Mouse (Mus musculus) heart, postnatal 36 days (tissue): ENCODE data around the gene B4galnt4. TPM values are rescaled to one million over a fixed set of nuclear protein-coding genes. Genes with fewer than 3 reads are reported as not detected.

Experiments used
- DNase-seq, 2 experiments: peaks; one replicate each; pipeline ENCODE4 v3.0.0; 2021 to 2022
- intact Hi-C: fragments of 180-260 bp; cut with DNase I; formaldehyde crosslinking; loops from one replicate; pipeline ENCODE4 v1.15.1; 2025
- total RNA-seq, 2 experiments: library from RNA; stranded (reverse); gene quantifications; 2 replicates each; pipeline ENCODE4 v1.2.3; 2021

B4galnt4 gene
- total RNA-seq, 2 experiments from 2014 or later = not detected

DNA sequence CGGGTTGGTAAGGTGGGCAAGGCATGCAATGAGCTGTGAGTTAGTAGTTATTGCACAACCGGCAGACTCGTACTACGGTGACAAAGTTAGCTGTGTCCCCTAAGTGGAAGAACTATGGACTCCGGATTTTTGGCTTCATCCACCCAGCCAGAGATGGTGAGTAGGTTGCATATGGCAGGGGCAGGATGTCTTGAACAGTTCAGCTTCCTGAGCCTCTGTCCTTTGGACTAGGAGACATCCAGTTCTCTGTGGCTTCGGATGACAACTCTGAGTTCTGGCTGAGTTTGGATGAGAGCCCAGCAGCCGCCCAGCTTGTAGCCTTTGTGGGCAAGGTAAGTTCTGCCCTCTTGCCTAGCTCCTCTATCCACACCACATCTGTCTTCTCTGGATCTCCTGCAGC lies 3.7 kb downstream of the B4galnt4 start:
- DNase-seq = no peak

DNA sequence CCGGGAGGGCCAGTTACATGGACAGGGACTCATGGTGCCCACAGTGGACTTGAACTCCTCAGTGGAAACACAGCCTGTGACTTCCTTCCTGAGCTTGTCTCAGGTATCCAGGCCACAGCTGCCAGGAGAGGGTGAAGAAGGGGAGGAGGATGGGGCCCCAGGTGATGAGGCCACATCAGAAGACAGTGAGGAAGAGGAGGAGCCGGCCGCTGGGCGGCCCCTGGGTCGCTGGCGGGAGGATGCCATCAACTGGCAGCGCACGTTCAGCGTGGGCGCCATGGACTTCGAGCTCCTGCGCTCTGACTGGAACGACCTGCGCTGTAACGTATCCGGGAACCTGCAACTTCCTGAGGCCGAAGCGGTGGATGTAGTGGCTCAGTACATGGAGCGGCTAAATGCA lies 7.4 kb downstream of the B4galnt4 start:
- intact Hi-C loops = loop anchor here (2.0 kb wide), 1 partner anchor 18 kb away; no protein-coding TSS in a partner anchor
- DNase-seq = no peak

More for the DNA sequence above, 3.7 kb downstream of the B4galnt4 start:
- intact Hi-C loops = no loop called here

DNA sequence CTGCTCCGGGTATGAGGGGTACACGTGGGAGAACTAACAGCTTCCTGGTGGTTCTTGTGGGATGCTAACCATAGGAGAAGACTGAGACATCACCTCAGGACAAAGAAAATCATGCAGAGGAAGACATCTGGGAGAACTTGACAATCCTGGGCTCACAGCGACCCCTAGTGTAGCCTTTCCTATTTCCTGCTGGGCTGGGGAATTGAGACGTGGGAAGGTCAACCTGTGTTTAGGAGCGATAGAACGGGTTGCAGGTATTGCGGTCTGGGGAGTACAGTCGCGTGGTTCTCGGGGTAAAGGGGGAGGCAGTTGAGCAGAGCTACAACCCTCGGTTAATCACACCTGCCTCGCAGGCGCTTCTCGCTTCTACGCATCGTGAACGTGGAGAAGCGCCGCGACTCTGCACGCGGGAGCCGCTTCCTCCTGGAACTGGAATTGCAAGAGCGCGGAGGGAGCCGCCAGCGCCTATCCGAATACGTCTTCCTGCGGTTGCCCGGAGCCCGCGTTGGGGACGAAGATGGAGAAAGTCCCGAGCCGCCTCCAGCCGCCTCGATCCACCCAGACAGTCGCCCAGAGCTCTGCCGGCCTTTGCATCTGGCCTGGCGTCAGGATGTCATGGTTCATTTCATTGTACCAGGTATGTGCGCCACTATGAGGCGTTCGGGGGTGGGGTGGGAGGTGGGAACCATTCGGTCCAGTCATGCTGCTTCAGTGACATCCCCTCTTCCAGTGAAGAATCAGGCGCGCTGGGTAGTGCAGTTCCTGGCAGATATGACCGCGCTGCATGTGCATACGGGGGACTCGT lies 9.4 kb downstream of the B4galnt4 start:
- peak; percentile 76 to 81 for DNase-seq
- intact Hi-C loops = loop anchor here (1.0 to 5.0 kb wide), 3 partner anchors 107 to 225 kb away; partner anchors contain the start of gene Scgb1c1

DNA sequence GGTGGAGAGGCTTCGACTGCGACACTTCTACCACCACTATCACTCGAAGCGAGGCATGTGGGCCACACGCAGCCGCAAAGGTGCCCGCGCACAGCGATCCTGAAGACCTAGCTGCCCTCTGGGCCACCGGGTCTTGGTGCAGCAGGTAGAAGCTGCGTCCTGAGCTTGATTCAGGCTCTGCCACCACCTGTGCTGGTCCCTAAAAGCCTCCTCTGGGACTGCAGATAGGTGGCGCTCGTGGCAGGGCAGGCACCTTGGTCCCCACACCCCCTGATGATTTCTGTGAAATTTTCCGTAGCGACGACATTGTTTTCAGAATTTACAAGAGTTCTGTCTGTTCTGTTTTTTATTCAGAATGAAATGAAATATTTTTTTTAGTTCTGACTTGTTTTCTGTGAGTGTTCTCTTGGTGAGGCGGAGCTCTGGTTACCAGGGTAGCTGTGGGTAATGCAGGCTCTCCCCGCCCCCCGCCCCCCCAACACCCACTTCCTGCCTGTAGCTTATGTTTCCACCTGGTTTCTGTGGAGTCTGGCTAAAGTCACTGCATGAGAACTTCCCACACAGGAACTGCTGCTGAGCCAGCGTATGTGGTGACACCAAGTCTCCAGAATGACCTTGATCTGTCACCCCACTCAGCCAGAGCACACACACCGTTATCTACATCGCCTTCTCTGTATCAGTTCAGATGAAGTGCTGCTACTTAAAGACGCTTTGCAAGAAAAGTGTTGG lies 11.3 kb downstream of the B4galnt4 start:
- DNase-seq = peak in 1 of 2 experiments; percentile 32
- intact Hi-C loops = loop anchor here (5.0 kb wide), 1 partner anchor 105 kb away; no protein-coding TSS in a partner anchor

- intact Hi-C loops = loop anchor here (5.0 kb wide), 1 partner anchor 104 kb away; no protein-coding TSS in a partner anchor
- DNase-seq = no peak
Measured at GRCm38 (mm10) chr7:141073782-141074181, 12.9 kb downstream of the B4galnt4 start.

DNA sequence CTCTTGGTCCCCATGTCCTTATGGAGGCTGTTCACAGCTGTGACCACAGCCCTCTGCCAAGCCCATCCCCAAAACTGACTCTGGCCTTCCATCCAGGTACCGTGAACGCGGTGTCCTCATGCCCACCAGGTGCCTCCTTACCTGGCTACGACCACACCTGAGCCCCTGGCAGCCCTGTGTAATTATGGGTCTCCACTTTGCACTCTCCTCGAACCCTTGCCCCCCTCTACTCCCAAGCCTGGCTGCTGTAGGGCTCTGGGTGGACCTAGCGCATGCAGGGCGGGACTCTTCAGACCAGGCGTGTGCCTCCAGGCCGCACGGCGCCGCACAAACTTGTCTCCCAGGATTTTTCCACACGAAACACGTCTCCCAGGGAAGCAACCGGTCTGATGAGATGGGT lies 16.9 kb downstream of the B4galnt4 start, which contains the start of gene Pkp3:
TSS of gene Pkp3 (plus strand) at position 378 of the 400 bp plus-strand sequence.
- intact Hi-C loops = no loop called here
- DNase-seq = no peak

DNA sequence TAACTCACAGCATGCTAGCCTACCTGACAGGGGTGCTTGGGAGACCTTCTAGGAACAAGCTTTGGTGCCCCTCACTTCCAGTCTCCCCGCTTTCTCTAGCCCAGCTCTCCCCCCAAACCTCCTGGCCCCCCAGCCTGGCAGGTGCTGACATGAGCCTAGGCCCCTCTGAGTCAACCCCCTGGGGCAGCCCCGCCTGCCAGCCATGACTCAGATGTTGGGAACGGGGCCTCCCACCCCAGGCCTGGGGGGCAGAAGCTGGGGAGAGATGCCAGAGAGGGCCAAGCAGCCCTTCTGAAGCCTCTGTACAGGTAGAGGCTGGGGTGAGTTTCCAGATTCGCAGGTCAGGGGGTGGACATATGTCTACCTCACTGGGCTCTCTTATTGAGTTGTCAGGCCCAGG lies 18.0 kb downstream of the B4galnt4 start:
- intact Hi-C loops = no loop called here
- DNase-seq = no peak

DNA sequence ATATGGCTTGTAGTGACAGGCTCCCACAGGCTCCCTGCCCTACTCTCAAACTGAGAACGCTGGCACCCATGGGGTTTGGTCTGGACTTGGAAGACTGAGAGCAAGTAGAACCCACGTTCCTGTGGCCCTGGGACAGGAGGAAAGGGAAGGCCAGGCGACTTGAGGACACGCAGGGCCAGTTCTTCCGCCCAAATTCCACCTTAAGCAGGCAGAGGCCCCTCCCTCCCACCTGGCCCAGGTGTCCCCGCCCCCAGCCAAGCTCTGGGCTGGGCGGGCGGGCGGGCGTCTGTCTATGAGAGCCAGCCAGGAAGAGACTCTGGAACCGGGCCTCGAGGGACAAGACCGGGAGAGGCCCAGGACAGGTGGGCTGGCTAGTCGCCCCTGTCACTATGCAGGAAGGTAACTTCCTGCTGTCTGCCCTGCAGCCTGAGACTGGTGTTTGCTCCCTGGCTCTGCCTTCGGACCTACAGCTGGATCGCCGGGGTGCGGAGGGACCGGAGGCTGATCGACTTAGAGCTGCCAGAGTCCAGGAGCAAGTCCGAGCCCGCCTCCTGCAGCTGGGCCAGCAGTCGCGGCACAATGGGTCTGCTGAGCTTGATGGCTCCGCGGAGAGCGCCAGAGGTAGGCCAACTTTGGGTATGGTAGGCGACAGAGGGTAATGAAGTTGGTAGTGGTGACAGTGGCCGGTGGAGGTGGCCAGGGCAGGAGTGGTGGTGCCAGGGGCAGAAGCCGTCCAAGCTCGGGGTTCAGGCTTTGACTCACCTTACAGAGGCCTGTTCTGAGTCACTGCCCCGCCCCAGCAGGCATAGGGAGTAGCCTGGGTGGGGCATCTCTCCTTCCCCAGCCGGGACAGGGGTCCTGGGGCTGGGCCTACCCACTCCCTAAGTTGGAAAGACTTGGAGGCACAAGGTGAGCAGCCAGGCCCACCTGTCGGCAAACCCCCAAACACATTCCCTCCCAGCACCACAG lies 18.9 kb downstream of the B4galnt4 start:
- DNase-seq = no peak
- intact Hi-C loops = no loop called here

GRCm38 (mm10) chr7:141087894-141088293 lies 27.0 kb downstream of the B4galnt4 start:
- intact Hi-C loops = no loop called here
- no peak for DNase-seq

- DNase-seq = no peak
Measured at GRCm38 (mm10) chr7:141088473-141088872, 27.6 kb downstream of the B4galnt4 start.

GRCm38 (mm10) chr7:141090228-141090627 lies 29.3 kb downstream of the B4galnt4 start:
- intact Hi-C loops = loop anchor here (5.0 to 10.0 kb wide), 2 partner anchors 42 to 275 kb away; no protein-coding TSS in a partner anchor
- DNase-seq = no peak

More at GRCm38 (mm10) chr7:141088473-141088872, 27.6 kb downstream of the B4galnt4 start:
- intact Hi-C loops = no loop called here

DNA sequence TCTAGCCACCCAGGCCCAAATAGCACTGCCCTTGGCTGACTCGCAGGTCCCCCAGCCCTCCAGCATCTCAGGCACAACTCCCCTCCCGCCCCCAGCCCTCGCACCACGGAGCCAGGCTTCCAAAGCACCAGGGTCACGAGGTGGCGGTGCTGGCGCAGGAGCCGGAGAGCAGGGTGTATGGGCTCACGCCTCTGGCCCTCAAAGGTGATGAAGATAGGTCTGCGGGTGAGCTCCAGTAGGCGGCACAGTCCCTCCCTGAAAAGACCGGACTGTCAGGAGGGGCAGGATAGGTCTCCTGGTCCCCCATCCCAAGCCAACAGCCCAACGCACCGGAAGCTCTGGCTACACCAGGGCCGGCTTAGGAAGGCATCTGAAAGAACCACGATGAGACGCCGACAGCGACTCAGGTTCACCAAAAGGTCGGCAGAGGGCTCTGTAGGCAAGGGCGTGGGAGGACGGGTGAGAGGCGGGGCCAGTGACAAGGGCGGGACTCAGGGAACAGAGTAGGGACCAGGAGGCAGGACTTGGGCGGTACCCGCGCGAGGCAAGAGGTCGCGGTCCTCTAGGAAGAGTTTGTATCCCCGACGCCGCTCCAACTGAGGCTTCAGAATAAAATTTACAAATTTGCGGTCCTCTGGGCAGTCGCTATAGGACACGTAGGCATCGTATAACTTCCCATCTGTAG lies 31.3 kb downstream of the B4galnt4 start:
- intact Hi-C loops = loop anchor here (1.0 to 10.0 kb wide), 3 partner anchors 40 to 273 kb away; no protein-coding TSS in a partner anchor
- peak; percentile 77 to 84 for DNase-seq

- intact Hi-C loops = loop anchor here (5.0 to 10.0 kb wide), 2 partner anchors 38 to 271 kb away; no protein-coding TSS in a partner anchor
- no peak for DNase-seq
Measured at GRCm38 (mm10) chr7:141093950-141094349, 33.0 kb downstream of the B4galnt4 start.

- no peak for DNase-seq
- intact Hi-C loops = loop anchor here (5.0 to 10.0 kb wide), 2 partner anchors 38 to 270 kb away; no protein-coding TSS in a partner anchor
Measured at GRCm38 (mm10) chr7:141094487-141095205, 33.7 kb downstream of the B4galnt4 start.

DNA sequence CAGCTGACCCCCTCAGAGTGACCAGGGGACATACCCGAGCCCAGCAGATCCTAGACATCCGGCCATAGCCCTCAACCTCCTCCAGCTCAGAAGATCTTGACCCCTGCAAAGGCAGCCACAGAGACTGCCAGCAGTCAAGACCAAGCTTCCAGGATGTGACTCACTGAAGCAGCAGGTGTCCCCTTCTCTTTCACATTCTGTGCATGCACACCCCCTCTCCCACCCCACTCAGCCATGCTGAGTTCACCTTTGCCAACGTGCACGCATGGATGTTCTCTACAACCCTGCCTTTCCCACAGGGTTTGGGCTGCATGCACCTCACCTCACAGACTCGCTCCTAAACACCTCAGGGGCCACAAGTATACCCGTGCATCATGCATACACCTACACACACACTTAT lies 35.1 kb downstream of the B4galnt4 start:
- DNase-seq = no peak
- intact Hi-C loops = loop anchor here (10.0 kb wide), 1 partner anchor 269 kb away; no protein-coding TSS in a partner anchor

GRCm38 (mm10) chr7:141096649-141097056 lies 35.7 kb downstream of the B4galnt4 start:
- DNase-seq = peak; percentile 63 to 68
- intact Hi-C loops = loop anchor here (10.0 kb wide), 1 partner anchor 268 kb away; no protein-coding TSS in a partner anchor

DNA sequence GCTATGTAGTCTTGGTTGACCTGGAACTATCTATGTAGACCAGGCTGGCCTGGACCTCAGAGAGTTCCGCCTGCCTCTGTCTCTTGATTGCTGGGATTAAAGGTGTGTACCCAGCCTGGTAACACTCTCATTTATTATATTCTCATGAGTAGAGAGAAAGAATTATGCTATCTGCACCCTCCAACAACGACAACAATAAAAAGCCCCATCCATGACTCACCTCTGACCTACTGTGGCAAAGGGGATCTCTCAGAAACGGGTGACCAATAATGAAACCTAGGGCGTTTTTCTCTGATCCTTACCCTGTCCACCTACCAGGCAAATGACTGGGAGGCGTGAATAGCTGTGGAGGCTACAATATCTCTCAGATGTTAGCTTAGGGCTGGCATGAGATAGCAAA lies 36.3 kb downstream of the B4galnt4 start:
- DNase-seq = no peak
- intact Hi-C loops = loop anchor here (10.0 kb wide), 1 partner anchor 268 kb away; no protein-coding TSS in a partner anchor
